In the genomic region with DNA sequence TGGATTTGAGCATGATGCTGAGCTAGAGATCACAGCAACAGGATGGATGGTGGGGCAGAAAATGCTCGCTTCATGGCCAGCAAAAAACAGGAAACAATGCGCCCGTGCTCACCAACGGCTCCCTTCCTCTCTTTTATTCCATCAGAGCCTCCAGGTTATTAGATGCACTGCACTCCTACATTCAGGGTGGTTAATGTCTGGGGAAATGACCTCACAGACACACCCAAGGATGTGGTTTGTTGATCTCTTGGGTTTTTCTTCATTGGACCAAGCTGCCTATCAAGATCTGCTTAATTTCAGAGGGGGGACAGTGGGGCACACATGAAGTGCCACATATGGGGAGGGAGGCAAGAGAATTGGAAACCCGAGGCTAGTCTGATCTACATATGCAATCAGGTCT, we compare ENCODE assay signal across 10 mouse cellular contexts. TPM values are rescaled to one million over a fixed set of nuclear protein-coding genes. Genes with fewer than 3 reads are reported as not detected.
DNase-seq lines count a peak whose midpoint lies in the region; ATAC-seq and TF ChIP-seq lines count a peak whose summit lies in the region.
"Had no signal": no experiment of that assay in that cellular context is flagged by ENCODE, and none has a peak within 500 bp of the region (broad histone marks: within the 10 kb centered on the region; RNA-seq: fewer than 3 reads in every experiment).

No protein-coding gene starts in this region.

- DNase-seq in lung, embryonic 14.5 days = no peak
- DNase-seq in lung, postnatal 36 days = no peak
- DNase-seq in naive thymus-derived CD4-positive, alpha-beta T cell, adult 2 months (ENCODE audit: low read depth) = peak; percentile 60
- DNase-seq in layer of hippocampus, postnatal 36 days = no peak
- DNase-seq in urinary bladder, adult 2 months (ENCODE audit: low spot score) = no peak
- DNase-seq: adrenal gland, postnatal 14 days; thymus, postnatal 36 days had no signal

- no peak overlapping the region for H3K9ac ChIP-seq in lung, embryonic 14.5 days
- peak overlapping the region; percentile 44; the same call in 1 of the 2 replicates for H3K9ac ChIP-seq in liver, embryonic 12.5 days
- no peak overlapping the region for H3K9ac ChIP-seq in midbrain, embryonic 13.5 days (replicated peaks)

- no peaks in the 10 kb centered on the region for H3K27me3 ChIP-seq in lung, embryonic 14.5 days (ENCODE audit: insufficient read depth, low read length)
- no peaks in the 10 kb centered on the region for H3K27me3 ChIP-seq in liver, embryonic 12.5 days (replicated peaks)
- no peaks in the 10 kb centered on the region for H3K27me3 ChIP-seq in midbrain, embryonic 13.5 days

- H3K4me1 ChIP-seq in lung, embryonic 14.5 days (ENCODE audit: insufficient read depth) = no peaks in the 10 kb centered on the region
- H3K4me1 ChIP-seq in liver, embryonic 12.5 days = peaks cover 27% of the 10 kb centered on the region
- no peaks in the 10 kb centered on the region for H3K4me1 ChIP-seq in midbrain, embryonic 13.5 days (replicated peaks)

- 0 out of 2 replicates have a peak overlapping the region, but pooled peaks have one; percentile 10 for H3K4me2 ChIP-seq in lung, embryonic 14.5 days
- peak overlapping the region; percentile 59 for H3K4me2 ChIP-seq in liver, embryonic 12.5 days
- H3K4me2 ChIP-seq in midbrain, embryonic 13.5 days (replicated peaks) = no peak overlapping the region

- H3K9me3 ChIP-seq in lung, embryonic 14.5 days (ENCODE audit: low read depth, low read length) = no peaks in the 10 kb centered on the region
- H3K9me3 ChIP-seq in liver, embryonic 12.5 days (replicated peaks) = peaks cover 4% of the 10 kb centered on the region; the same call in 1 of the 2 replicates
- H3K9me3 ChIP-seq in midbrain, embryonic 13.5 days = 0 out of 2 replicates have a peak, but pooled peaks cover 3% of the 10 kb centered on the region

- 60% methylated on average over 5 of the region's 5 CpGs for WGBS in lung, embryonic 14.5 days
- 9% methylated on average over 5 of the region's 5 CpGs for WGBS in liver, embryonic 12.5 days (ENCODE audit: insufficient replicate concordance)
- 84% methylated on average over 5 of the region's 5 CpGs for WGBS in midbrain, embryonic 13.5 days

- ATAC-seq in lung, embryonic 14.5 days (ENCODE audit: insufficient read depth) = no peak
- ATAC-seq in activated CD4-positive, CD25-positive, alpha-beta regulatory T cell, adult 4 months = peak; percentile 84
- ATAC-seq in liver, embryonic 12.5 days = peak; percentile 64
- ATAC-seq in midbrain, embryonic 13.5 days = no peak

- no peaks in the 10 kb centered on the region for H3K36me3 ChIP-seq in lung, embryonic 14.5 days (ENCODE audit: insufficient read depth)
- no peaks in the 10 kb centered on the region for H3K36me3 ChIP-seq in liver, embryonic 12.5 days
- H3K36me3 ChIP-seq in midbrain, embryonic 13.5 days = no peaks in the 10 kb centered on the region

- no peak overlapping the region for H3K27ac ChIP-seq in lung, embryonic 14.5 days (ENCODE audit: low read depth)
- peak overlapping the region; percentile 77 for H3K27ac ChIP-seq in liver, embryonic 12.5 days
- no peak overlapping the region for H3K27ac ChIP-seq in midbrain, embryonic 13.5 days

- no peak overlapping the region for H3K4me3 ChIP-seq in lung, embryonic 14.5 days (ENCODE audit: low read depth, low read length)
- H3K4me3 ChIP-seq in liver, embryonic 12.5 days = no peak overlapping the region
- H3K4me3 ChIP-seq in midbrain, embryonic 13.5 days (replicated peaks) = no peak overlapping the region

- TF ChIP-seq CTCF in lung, embryonic 14.5 days (IDR thresholded peaks at IDR 0.05; ENCODE audit: low read depth) = no peak

RNA-seq across cellular contexts. Expression of a gene that starts 39.3 kb away (rescaled TPM):
- polyA plus RNA-seq in lung, embryonic 14.5 days (2014; fragmentation: Nextera tagmentation; extraction: Ambion mirVana) = 21.3 and 22.6 TPM in 2 replicates
- 10 to 100 TPM in 1 of 2 experiments, 1 to 10 TPM in 1; 6.4 to 11.9 TPM for polyA plus RNA-seq in activated CD4-positive, CD25-positive, alpha-beta regulatory T cell, adult 4 months (2017; shearing (Covaris generic))
- 17.4 and 19.0 TPM in 2 replicates for polyA plus RNA-seq in liver, embryonic 12.5 days (2016; fragmentation: Nextera tagmentation; extraction: Ambion mirVana)
- 1 to 10 TPM; 6.1 to 7.1 TPM for total RNA-seq in layer of hippocampus, postnatal 36 days (2021)
- 8.3 TPM in 2 replicates for polyA plus RNA-seq in urinary bladder, adult 2 months (2012; rRNA removed)
- polyA plus RNA-seq in midbrain, embryonic 13.5 days (2015; fragmentation: Nextera tagmentation; extraction: Ambion mirVana) = 12.9 and 13.0 TPM in 2 replicates

RNA-seq across cellular contexts. Expression of a gene that starts 39.6 kb away (rescaled TPM):
- 135 and 139 TPM in 2 replicates for polyA plus RNA-seq in lung, embryonic 14.5 days (2014; fragmentation: Nextera tagmentation; extraction: Ambion mirVana)
- polyA plus RNA-seq in activated CD4-positive, CD25-positive, alpha-beta regulatory T cell, adult 4 months (2017; shearing (Covaris generic)) = 100 to 1,000 TPM in 1 of 2 experiments, 10 to 100 TPM in 1; 85.8 to 119 TPM
- 104 and 107 TPM in 2 replicates for polyA plus RNA-seq in liver, embryonic 12.5 days (2016; fragmentation: Nextera tagmentation; extraction: Ambion mirVana)
- total RNA-seq in layer of hippocampus, postnatal 36 days (2021) = 10 to 100 TPM; 68.7 to 69.4 TPM
- polyA plus RNA-seq in urinary bladder, adult 2 months (2012; rRNA removed) = 66.6 and 72.2 TPM in 2 replicates
- polyA plus RNA-seq in midbrain, embryonic 13.5 days (2015; fragmentation: Nextera tagmentation; extraction: Ambion mirVana) = 64.7 and 66.5 TPM in 2 replicates

Comparison
In these comparisons a context has a peak if more than half of its experiments do, and no peak if none do; other contexts are left out.
1. ATAC-seq: peak in activated CD4-positive, CD25-positive, alpha-beta regulatory T cell, adult 4 months (single experiment) and liver, embryonic 12.5 days (single experiment); none in lung, embryonic 14.5 days (single experiment) and midbrain, embryonic 13.5 days (single experiment).